Mouse (Mus musculus): ENCODE data around the gene Cul1. TPM values are rescaled to one million over a fixed set of nuclear protein-coding genes. Genes with fewer than 3 reads are reported as not detected.

Cul1 gene
- polyA plus RNA-seq, 1 experiment from 2014 or later = 125 TPM

- H3K4me1 ChIP-seq (replicated peaks) = peaks cover 25% of the 10 kb centered on the region
- H3K9me3 ChIP-seq = no peaks in the 10 kb centered on the region
- under 1% methylated on average over 35 of the region's 42 CpGs for WGBS
- peak overlapping the region; percentile 84 for H3K4me2 ChIP-seq
- no peaks in the 10 kb centered on the region for H3K27me3 ChIP-seq
- ATAC-seq (ENCODE audit: low FRiP score) = peak; percentile 68
- H3K36me3 ChIP-seq = no peaks in the 10 kb centered on the region
- H3K4me3 ChIP-seq = peak overlapping the region; percentile 96
- peak overlapping the region; percentile 98 for H3K27ac ChIP-seq
- H3K9ac ChIP-seq = peak overlapping the region; percentile 99
Measured at GRCm38 (mm10) chr6:47453522-47454130, 428 bp downstream of the Cul1 start.

- WGBS = 0% methylated on average over 49 of the region's 72 CpGs
- H3K9ac ChIP-seq = peak overlapping the region; percentile 99
Measured at GRCm38 (mm10) chr6:47454131-47454574, 955 bp downstream of the Cul1 start.

GRCm38 (mm10) chr6:47454575-47455571 is 1.7 kb downstream of the Cul1 start:
- H3K4me1 ChIP-seq (replicated peaks) = peaks cover 25% of the 10 kb centered on the region
- peak overlapping the region; percentile 99 for H3K9ac ChIP-seq
- peak overlapping the region; percentile 84 for H3K4me2 ChIP-seq
- H3K27me3 ChIP-seq = no peaks in the 10 kb centered on the region
- peak; percentile 84 for ATAC-seq (ENCODE audit: low FRiP score)
- no peaks in the 10 kb centered on the region for H3K9me3 ChIP-seq
- H3K4me3 ChIP-seq = peak overlapping the region; percentile 96
- under 1% methylated on average over 73 of the region's 79 CpGs for WGBS
- peak overlapping the region; percentile 98 for H3K27ac ChIP-seq
- H3K36me3 ChIP-seq = no peaks in the 10 kb centered on the region

More at GRCm38 (mm10) chr6:47454131-47454574, 955 bp downstream of the Cul1 start:
- Histone ChIP-seq H3K27me3 (no peaks in the 10 kb centered on the region), H3K27ac (peak overlapping the region; percentile 98), H3K4me2 (peak overlapping the region; percentile 84), H3K36me3 (no peaks in the 10 kb centered on the region), H3K4me1 (replicated peaks) (peaks cover 25% of the 10 kb centered on the region), H3K9me3 (no peaks in the 10 kb centered on the region), H3K4me3 (peak overlapping the region; percentile 96)
- peak; percentile 89 for ATAC-seq (ENCODE audit: low FRiP score)

GRCm38 (mm10) chr6:47455843-47456242 is 2.6 kb downstream of the Cul1 start:
- Histone ChIP-seq H3K36me3 (no peaks in the 10 kb centered on the region), H3K4me3 (peak overlapping the region; percentile 96), H3K27ac (no peak overlapping the region), H3K9ac (peak overlapping the region; percentile 99), H3K27me3 (no peaks in the 10 kb centered on the region), H3K9me3 (no peaks in the 10 kb centered on the region), H3K4me1 (replicated peaks) (peaks cover 25% of the 10 kb centered on the region), H3K4me2 (peak overlapping the region; percentile 84)
- WGBS = 84% methylated on average over 1 of the region's 1 CpGs
- no peak for ATAC-seq (ENCODE audit: low FRiP score)

GRCm38 (mm10) chr6:47456853-47457252 is 3.7 kb downstream of the Cul1 start:
- Histone ChIP-seq H3K36me3 (no peaks in the 10 kb centered on the region), H3K9ac (no peak overlapping the region), H3K27me3 (no peaks in the 10 kb centered on the region), H3K27ac (no peak overlapping the region), H3K4me2 (no peak overlapping the region), H3K9me3 (no peaks in the 10 kb centered on the region), H3K4me3 (no peak overlapping the region), H3K4me1 (replicated peaks) (peaks cover 25% of the 10 kb centered on the region)
- ATAC-seq (ENCODE audit: low FRiP score) = no peak
- WGBS = 84% methylated on average over 2 of the region's 2 CpGs

DNA sequence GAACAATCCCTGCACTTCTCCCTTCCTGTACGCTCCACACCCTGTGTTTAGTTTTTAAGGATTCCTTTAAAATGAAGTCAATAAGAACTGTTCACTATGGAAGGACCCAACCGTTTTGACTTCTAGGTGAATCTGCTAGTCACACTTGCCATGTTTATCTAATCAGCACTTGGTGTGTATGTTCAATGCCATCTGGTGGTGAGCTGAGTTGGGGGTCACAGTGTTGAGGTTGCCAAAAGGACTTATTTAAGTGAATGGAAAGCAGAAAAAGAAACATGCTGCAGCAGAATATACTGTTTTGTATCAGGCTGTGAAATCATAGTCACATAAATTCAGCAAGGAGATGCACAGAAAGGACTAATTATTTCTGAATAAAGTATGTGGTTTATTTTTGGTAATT is 12.2 kb downstream of the Cul1 start:
- H3K4me1 ChIP-seq (replicated peaks) = 0 out of 2 replicates have a peak, but pooled peaks cover 7% of the 10 kb centered on the region
- no peaks in the 10 kb centered on the region for H3K27me3 ChIP-seq
- no peaks in the 10 kb centered on the region for H3K9me3 ChIP-seq
- H3K36me3 ChIP-seq = no peaks in the 10 kb centered on the region; the same call in 1 of the 2 replicates
- no peak overlapping the region for H3K27ac ChIP-seq
- H3K4me3 ChIP-seq = no peak overlapping the region
- H3K4me2 ChIP-seq = no peak overlapping the region
- no peak for ATAC-seq (ENCODE audit: low FRiP score)
- WGBS = 82% methylated on average over 2 of the region's 2 CpGs
- H3K9ac ChIP-seq = no peak overlapping the region

DNA sequence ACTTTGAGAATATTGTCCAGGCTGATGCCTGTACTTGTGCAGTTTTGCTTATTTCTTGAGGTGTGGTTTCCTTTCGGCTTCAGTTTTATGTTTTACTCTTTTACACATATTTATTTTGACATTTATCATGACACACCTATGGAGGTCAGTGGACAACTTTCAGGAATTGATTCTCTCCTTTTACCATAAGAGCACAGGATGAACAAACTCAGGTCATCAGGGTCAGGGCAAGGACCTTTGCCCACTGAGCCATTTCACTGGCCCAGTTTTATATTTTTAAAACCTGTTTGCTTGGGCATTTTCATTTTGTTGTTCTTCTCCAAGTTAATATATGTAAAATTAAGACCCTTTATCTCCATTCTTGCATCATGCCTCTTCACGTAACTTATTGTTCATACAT is 13.3 kb downstream of the Cul1 start:
- no peak for ATAC-seq (ENCODE audit: low FRiP score)

GRCm38 (mm10) chr6:47467058-47467457 is 13.9 kb downstream of the Cul1 start:
- H3K4me1 ChIP-seq (replicated peaks) = 0 out of 2 replicates have a peak, but pooled peaks cover 7% of the 10 kb centered on the region
- H3K9ac ChIP-seq = no peak overlapping the region
- no peaks in the 10 kb centered on the region; the same call in 1 of the 2 replicates for H3K36me3 ChIP-seq
- no peak for ATAC-seq (ENCODE audit: low FRiP score)
- no peak overlapping the region for H3K4me2 ChIP-seq
- H3K27me3 ChIP-seq = no peaks in the 10 kb centered on the region
- no peak overlapping the region for H3K27ac ChIP-seq
- no peak overlapping the region for H3K4me3 ChIP-seq
- H3K9me3 ChIP-seq = no peaks in the 10 kb centered on the region

More for the DNA sequence above, 13.3 kb downstream of the Cul1 start:
- Histone ChIP-seq H3K9me3 (no peaks in the 10 kb centered on the region), H3K27ac (no peak overlapping the region), H3K27me3 (no peaks in the 10 kb centered on the region), H3K9ac (no peak overlapping the region), H3K4me2 (no peak overlapping the region), H3K36me3 (no peaks in the 10 kb centered on the region; the same call in 1 of the 2 replicates), H3K4me3 (no peak overlapping the region), H3K4me1 (replicated peaks) (0 out of 2 replicates have a peak, but pooled peaks cover 7% of the 10 kb centered on the region)
- WGBS = 97% methylated on average over 2 of the region's 2 CpGs

DNA sequence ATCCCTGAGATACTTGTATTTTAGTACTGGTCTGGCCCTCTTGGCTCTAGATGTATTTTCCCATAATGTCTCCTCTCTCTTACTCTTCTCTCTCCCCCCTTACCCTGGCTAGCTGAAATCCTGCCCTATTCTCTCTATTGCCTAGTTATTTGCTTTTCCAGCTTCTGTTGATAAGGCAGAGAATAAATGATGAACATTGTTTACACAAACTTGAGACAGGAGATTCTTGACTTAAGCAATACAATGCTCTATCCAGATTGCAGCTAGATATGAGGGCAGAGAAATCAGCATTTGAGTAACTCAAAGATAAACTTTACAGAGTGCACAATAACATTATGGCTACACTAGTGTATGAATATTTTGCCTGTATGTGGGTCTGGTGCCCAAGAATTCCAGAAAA is 16.6 kb downstream of the Cul1 start:
- H3K4me1 ChIP-seq (replicated peaks) = no peaks in the 10 kb centered on the region
- H3K9ac ChIP-seq = no peak overlapping the region
- no peaks in the 10 kb centered on the region for H3K27me3 ChIP-seq
- H3K36me3 ChIP-seq = no peaks in the 10 kb centered on the region; the same call in 1 of the 2 replicates
- no peaks in the 10 kb centered on the region for H3K9me3 ChIP-seq
- H3K4me3 ChIP-seq = no peak overlapping the region
- no peak overlapping the region for H3K4me2 ChIP-seq
- no peak overlapping the region for H3K27ac ChIP-seq
- ATAC-seq (ENCODE audit: low FRiP score) = no peak

- H3K27me3 ChIP-seq = no peaks in the 10 kb centered on the region
- H3K4me1 ChIP-seq (replicated peaks) = no peaks in the 10 kb centered on the region
- no peak overlapping the region for H3K9ac ChIP-seq
- H3K4me3 ChIP-seq = no peak overlapping the region
- no peaks in the 10 kb centered on the region; the same call in 1 of the 2 replicates for H3K36me3 ChIP-seq
- ATAC-seq (ENCODE audit: low FRiP score) = no peak
- no peak overlapping the region for H3K27ac ChIP-seq
- H3K9me3 ChIP-seq = no peaks in the 10 kb centered on the region
- H3K4me2 ChIP-seq = no peak overlapping the region
Measured at GRCm38 (mm10) chr6:47472444-47472843, 19.2 kb downstream of the Cul1 start.

- ATAC-seq (ENCODE audit: low FRiP score) = no peak
- Histone ChIP-seq H3K4me1 (replicated peaks) (no peaks in the 10 kb centered on the region), H3K36me3 (peaks cover 3% of the 10 kb centered on the region; the same call in 1 of the 2 replicates), H3K4me3 (no peak overlapping the region), H3K9me3 (no peaks in the 10 kb centered on the region), H3K27me3 (no peaks in the 10 kb centered on the region), H3K4me2 (no peak overlapping the region), H3K9ac (no peak overlapping the region), H3K27ac (no peak overlapping the region)
- 94% methylated on average over 1 of the region's 1 CpGs for WGBS
Measured at GRCm38 (mm10) chr6:47482027-47482426, 28.8 kb downstream of the Cul1 start.

DNA sequence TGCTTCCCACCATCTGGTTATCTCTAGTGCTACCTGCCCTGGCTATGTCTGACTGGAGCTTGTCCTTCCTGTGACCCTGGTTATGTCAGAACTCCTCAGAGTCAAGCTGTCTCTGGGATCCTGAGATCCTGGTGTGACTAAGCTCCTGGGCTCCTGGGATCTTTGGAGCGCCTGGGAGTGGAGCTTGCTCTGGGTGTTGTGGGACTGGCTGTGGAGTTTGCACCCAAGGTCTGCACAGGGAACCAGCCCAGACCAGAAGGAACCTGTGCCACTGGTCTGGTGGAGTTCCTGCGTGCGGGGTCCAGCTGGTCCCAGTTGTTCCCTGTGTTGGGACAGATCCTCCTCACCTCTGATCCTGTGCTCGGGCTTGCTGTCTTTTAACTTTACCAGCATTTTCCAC is 41.4 kb downstream of the Cul1 start:
- no peaks in the 10 kb centered on the region for H3K4me1 ChIP-seq (replicated peaks)
- H3K36me3 ChIP-seq = no peaks in the 10 kb centered on the region
- no peaks in the 10 kb centered on the region for H3K27me3 ChIP-seq
- no peak overlapping the region for H3K27ac ChIP-seq
- H3K4me3 ChIP-seq = no peak overlapping the region
- no peaks in the 10 kb centered on the region for H3K9me3 ChIP-seq
- H3K9ac ChIP-seq = no peak overlapping the region
- WGBS = 96% methylated on average over 4 of the region's 4 CpGs
- ATAC-seq (ENCODE audit: low FRiP score) = no peak
- no peak overlapping the region for H3K4me2 ChIP-seq
